Mouse (Mus musculus) B cell, adult 62 days (primary cell): Measurements from ENCODE around the gene Pyurf. TPM values are rescaled to one million over a fixed set of nuclear protein-coding genes. Genes with fewer than 3 reads are reported as not detected.

Experiments used
- total RNA-seq: library from RNA; stranded (reverse); gene quantifications from 4 replicates; pipeline ENCODE4 v1.2.4, GENCODE M21; 2023

Gene Pyurf
- total RNA-seq = 4.2 to 5.2 TPM (median 5.1 TPM) in 4 replicates

GRCm38 (mm10) chr6:57691467-57692261, at the start of gene Pyurf:
Pyurf (minus strand) TSS chr6:57692078.

DNA sequence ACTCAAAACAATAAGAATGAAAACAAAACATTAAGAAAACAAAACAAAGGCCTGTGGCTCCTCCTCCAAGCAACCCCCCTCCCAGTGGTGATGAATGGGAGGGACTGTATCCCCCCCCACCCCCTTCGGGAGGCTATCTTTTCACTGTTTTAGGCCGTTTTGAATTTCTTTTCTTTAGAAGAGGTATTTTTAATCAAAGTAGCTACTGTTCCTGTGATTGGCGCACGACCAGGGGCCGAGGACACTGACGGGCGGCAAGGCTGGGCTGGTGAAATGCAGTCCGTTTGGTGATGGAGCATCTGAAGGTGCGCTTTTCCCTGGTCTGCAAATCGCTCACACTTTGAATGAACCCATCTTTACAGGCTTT, 10.5 kb upstream of the Pyurf start, which contains the start of gene Lancl2:
Lancl2 (plus strand) TSS at position 165 of the 367 bp plus-strand sequence.

Other genes starting within 250 kb of the Pyurf start
- gene Ppm1k, start 156.6 kb downstream of the Pyurf start, total RNA-seq = 28.5 to 40.6 TPM (median 31.8 TPM) in 4 replicates
- gene Herc6, start 111.1 kb downstream of the Pyurf start, total RNA-seq = 20.4 to 36.7 TPM (median 24.4 TPM) in 4 replicates
- gene Lancl2, start 10.5 kb upstream of the Pyurf start, total RNA-seq = 7.8 to 10.2 TPM (median 8.4 TPM) in 4 replicates
- 9.8 to 15.6 TPM (median 14.3 TPM) in 4 replicates for gene Vopp1, start 133.1 kb upstream of the Pyurf start, total RNA-seq
- not detected in 4 replicates for gene Vmn1r21, start 158.3 kb upstream of the Pyurf start, total RNA-seq
- not detected in 4 replicates for gene Vmn1r22, start 215.9 kb upstream of the Pyurf start, total RNA-seq
- not detected in 4 replicates for gene Vmn1r23, start 234.8 kb upstream of the Pyurf start, total RNA-seq